Mouse (Mus musculus): ENCODE data around the gene Hephl1.

Gene Hephl1

GRCm38 (mm10) chr9:15017791-15018755 lies 93.8 kb downstream of the Hephl1 start:
- DNase-seq (ENCODE audit: low read depth, low spot score): no peak

GRCm38 (mm10) chr9:15015223-15015956 lies 96.5 kb downstream of the Hephl1 start:
- peak; percentile 55 for DNase-seq (ENCODE audit: low read depth, low spot score)

- no peak for DNase-seq (ENCODE audit: low read depth, low spot score)
These were observed 104.3 kb downstream of the Hephl1 start for GRCm38 (mm10) chr9:15007566-15007965.

GRCm38 (mm10) chr9:15004298-15004685 lies 107.6 kb downstream of the Hephl1 start:
- no peak for DNase-seq (ENCODE audit: low read depth, low spot score)

- no peak for DNase-seq (ENCODE audit: low read depth, low spot score)
These were observed 108.1 kb downstream of the Hephl1 start for GRCm38 (mm10) chr9:15003676-15004297.

GRCm38 (mm10) chr9:15002995-15003613 lies 108.8 kb downstream of the Hephl1 start:
- no peak for DNase-seq (ENCODE audit: low read depth, low spot score)

Measured in c-Kit-negative CD71-positive TER-119-positive erythroid progenitor cells, embryonic 14.5 days (primary cell).